Mouse (Mus musculus): ENCODE results near the gene Dst. TPM values are rescaled to one million over a fixed set of nuclear protein-coding genes. Genes with fewer than 3 reads are reported as not detected.

The Dst gene
- total and polyA plus RNA-seq, 2 experiments from 2014 or later = 31.7 to 155 TPM

DNA sequence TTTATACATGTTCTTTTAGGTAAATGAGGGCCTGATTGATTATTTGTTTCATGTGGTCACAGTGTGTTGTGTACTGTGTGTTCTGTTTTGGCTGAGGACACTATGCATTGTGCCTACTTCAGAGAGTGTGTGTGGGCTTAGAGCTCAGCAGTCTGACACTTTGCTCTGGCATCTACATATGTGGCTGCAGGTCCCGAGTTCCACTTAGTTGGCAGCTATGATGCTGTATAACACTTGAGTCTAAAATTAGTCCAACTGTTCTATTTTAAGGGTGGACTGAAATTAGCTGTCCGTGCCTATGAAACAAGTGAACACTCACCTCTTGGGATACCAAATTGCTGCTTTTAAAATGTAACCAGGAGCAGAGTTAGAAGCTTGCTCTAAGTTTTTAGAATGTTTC lies 113.5 kb downstream of the Dst start:
- 64% methylated on average over 2 of the region's 2 CpGs for WGBS
- Histone ChIP-seq H3K9ac (replicated peaks; ENCODE audit: low read length, poor library complexity, severe bottlenecking) (no peak overlapping the region), H3K9me3 (ENCODE audit: low read length) (no peaks in the 10 kb centered on the region), H3K27ac (ENCODE audit: low read depth, low read length) (no peak overlapping the region), H3K4me1 (ENCODE audit: insufficient read depth, low read length) (no peaks in the 10 kb centered on the region), H3K4me3 (ENCODE audit: low read depth, low read length) (no peak overlapping the region), H3K27me3 (ENCODE audit: insufficient read depth, low read length) (no peaks in the 10 kb centered on the region), H3K4me2 (ENCODE audit: low read depth, low read length, poor library complexity, severe bottlenecking) (no peak overlapping the region), H3K36me3 (ENCODE audit: insufficient read depth, low read length) (no peaks in the 10 kb centered on the region)
- no peak for ATAC-seq (ENCODE audit: low FRiP score)
- no peak for TF ChIP-seq CTCF (IDR thresholded peaks at IDR 0.05)
- no peak for DNase-seq (ENCODE audit: low spot score)

DNA sequence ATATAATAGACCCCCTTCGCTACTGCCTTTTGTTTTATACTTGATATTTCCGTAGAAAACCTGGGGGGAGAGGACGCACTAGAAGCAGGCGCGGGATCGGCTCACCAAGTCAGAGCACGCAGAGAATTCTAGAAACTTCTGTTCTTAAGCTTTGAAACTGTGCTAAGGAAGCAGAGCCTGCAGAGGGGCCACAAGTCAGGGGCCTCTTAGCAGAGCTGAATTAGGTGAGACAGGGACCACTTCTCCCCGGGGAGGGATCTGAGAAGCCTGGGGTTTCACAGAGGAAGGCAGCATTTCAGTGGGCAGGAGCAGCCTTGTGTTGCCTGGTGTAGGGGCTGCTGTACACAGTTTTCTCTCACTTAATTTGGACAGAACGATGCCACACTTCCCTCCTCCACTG lies 115.1 kb downstream of the Dst start:
- WGBS = 64% methylated on average over 9 of the region's 9 CpGs
- Histone ChIP-seq H3K9ac (replicated peaks; ENCODE audit: low read length, poor library complexity, severe bottlenecking) (no peak overlapping the region), H3K36me3 (ENCODE audit: insufficient read depth, low read length) (no peaks in the 10 kb centered on the region), H3K27me3 (ENCODE audit: insufficient read depth, low read length) (no peaks in the 10 kb centered on the region), H3K27ac (ENCODE audit: low read depth, low read length) (no peak overlapping the region), H3K4me2 (ENCODE audit: low read depth, low read length, poor library complexity, severe bottlenecking) (no peak overlapping the region), H3K9me3 (ENCODE audit: low read length) (no peaks in the 10 kb centered on the region), H3K4me1 (ENCODE audit: insufficient read depth, low read length) (no peaks in the 10 kb centered on the region), H3K4me3 (ENCODE audit: low read depth, low read length) (no peak overlapping the region)
- no peak for TF ChIP-seq CTCF (IDR thresholded peaks at IDR 0.05)
- DNase-seq (ENCODE audit: low spot score) (no peak), ATAC-seq (ENCODE audit: low FRiP score) (no peak)

DNA sequence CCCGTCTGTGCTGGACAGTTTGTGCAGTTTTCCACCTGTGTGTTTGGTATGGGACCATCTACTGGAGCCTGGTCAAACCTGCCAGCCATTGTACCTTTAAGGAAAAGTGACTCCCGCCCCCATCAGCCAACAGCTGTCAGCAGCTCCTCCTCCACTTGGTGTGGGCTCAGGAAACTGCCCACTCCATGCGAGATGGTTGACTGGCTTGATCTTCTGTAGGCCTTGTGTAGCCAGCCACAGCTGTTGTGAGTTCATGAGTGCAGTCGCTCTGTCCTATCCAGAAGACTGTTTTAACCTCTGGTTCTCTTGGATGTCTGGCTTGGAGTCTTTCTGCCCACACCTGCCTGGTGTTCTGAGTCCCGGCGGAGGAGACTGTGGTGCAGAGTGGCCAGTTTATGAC lies 117.9 kb downstream of the Dst start:
- whole genome bisulfite sequencing = 90% methylated on average over 6 of the region's 6 CpGs
- TF ChIP-seq CTCF (IDR thresholded peaks at IDR 0.05) = no peak
- no peak overlapping the region for H3K4me2 ChIP-seq (ENCODE audit: low read depth, low read length, poor library complexity, severe bottlenecking)
- H3K4me3 ChIP-seq (ENCODE audit: low read depth, low read length) = no peak overlapping the region
- H3K9ac ChIP-seq (replicated peaks; ENCODE audit: low read length, poor library complexity, severe bottlenecking) = no peak overlapping the region
- H3K27me3 ChIP-seq (ENCODE audit: insufficient read depth, low read length) = no peaks in the 10 kb centered on the region
- no peak overlapping the region for H3K27ac ChIP-seq (ENCODE audit: low read depth, low read length)
- H3K9me3 ChIP-seq (ENCODE audit: low read length) = no peaks in the 10 kb centered on the region
- DNase-seq (ENCODE audit: low spot score) = no peak
- H3K4me1 ChIP-seq (ENCODE audit: insufficient read depth, low read length) = no peaks in the 10 kb centered on the region
- no peak for ATAC-seq (ENCODE audit: low FRiP score)
- H3K36me3 ChIP-seq (ENCODE audit: insufficient read depth, low read length) = no peaks in the 10 kb centered on the region

DNA sequence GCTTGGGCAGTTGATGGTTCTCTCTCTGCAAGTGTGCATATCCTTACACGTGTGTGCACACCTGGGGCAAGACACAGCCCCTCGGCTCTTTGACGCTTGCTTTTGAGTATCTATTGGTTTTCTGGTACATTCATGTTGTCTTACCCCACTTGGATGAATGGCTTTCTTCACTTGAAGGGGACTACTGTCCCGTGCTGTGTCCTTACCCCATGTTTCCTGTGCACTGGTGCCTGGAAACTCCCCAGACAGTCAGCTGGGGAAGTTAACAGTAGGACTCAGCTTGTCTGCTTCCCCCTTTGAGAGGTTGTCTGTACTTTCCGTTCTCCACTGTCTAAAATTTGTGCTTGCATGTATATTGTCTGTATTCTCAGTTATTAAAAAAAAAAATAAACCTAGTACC lies 120.7 kb downstream of the Dst start:
- DNase-seq (ENCODE audit: low spot score) (no peak), ATAC-seq (ENCODE audit: low FRiP score) (no peak)
- Histone ChIP-seq H3K9ac (replicated peaks; ENCODE audit: low read length, poor library complexity, severe bottlenecking) (no peak overlapping the region), H3K27ac (ENCODE audit: low read depth, low read length) (no peak overlapping the region), H3K36me3 (ENCODE audit: insufficient read depth, low read length) (no peaks in the 10 kb centered on the region), H3K4me2 (ENCODE audit: low read depth, low read length, poor library complexity, severe bottlenecking) (no peak overlapping the region), H3K4me3 (ENCODE audit: low read depth, low read length) (no peak overlapping the region), H3K9me3 (ENCODE audit: low read length) (no peaks in the 10 kb centered on the region), H3K27me3 (ENCODE audit: insufficient read depth, low read length) (no peaks in the 10 kb centered on the region), H3K4me1 (ENCODE audit: insufficient read depth, low read length) (no peaks in the 10 kb centered on the region)
- WGBS = 84% methylated on average over 5 of the region's 5 CpGs
- no peak for TF ChIP-seq CTCF (IDR thresholded peaks at IDR 0.05)

DNA sequence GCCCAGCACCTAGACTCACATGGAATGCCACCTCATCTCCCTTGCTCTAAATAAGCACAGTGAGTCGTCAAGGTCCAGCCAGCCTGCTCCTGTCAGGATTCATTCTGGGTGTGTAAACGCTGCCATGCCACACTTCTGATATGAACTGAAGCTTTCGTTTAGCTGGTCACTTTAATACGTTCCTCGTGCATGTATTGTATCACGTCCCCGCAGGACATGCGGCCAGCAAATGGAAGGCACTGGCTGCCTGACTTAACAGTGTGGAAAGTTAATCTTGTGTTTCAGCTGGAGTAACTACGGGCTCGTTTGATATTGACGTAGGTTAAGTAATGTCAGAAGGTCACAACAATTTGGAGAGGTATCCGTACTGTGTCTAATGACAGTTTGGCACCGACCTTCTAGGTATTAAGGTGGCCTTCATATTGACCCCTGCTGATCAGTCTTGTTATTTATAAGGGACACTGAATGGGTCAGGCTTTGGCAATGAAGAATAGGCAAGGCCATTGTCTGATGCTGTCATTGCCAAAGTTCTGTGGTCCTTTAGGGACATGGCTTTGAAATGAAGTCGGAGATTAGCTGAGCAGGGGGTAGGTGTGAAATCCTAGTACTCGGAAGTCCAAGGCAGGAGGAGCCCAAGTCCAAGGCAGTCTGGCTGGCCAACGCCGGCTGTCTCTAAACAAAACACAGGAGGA lies 122.5 kb downstream of the Dst start:
- DNase-seq (ENCODE audit: low spot score) (no peak), ATAC-seq (ENCODE audit: low FRiP score) (no peak)
- H3K9me3 ChIP-seq (ENCODE audit: low read length) = no peaks in the 10 kb centered on the region
- H3K4me1 ChIP-seq (ENCODE audit: insufficient read depth, low read length) = no peaks in the 10 kb centered on the region
- H3K27ac ChIP-seq (ENCODE audit: low read depth, low read length) = no peak overlapping the region
- no peaks in the 10 kb centered on the region for H3K36me3 ChIP-seq (ENCODE audit: insufficient read depth, low read length)
- H3K27me3 ChIP-seq (ENCODE audit: insufficient read depth, low read length) = no peaks in the 10 kb centered on the region
- no peak overlapping the region for H3K9ac ChIP-seq (replicated peaks; ENCODE audit: low read length, poor library complexity, severe bottlenecking)
- WGBS = 80% methylated on average over 17 of the region's 17 CpGs
- no peak overlapping the region for H3K4me2 ChIP-seq (ENCODE audit: low read depth, low read length, poor library complexity, severe bottlenecking)
- no peak for TF ChIP-seq CTCF (IDR thresholded peaks at IDR 0.05)
- no peak overlapping the region for H3K4me3 ChIP-seq (ENCODE audit: low read depth, low read length)

DNA sequence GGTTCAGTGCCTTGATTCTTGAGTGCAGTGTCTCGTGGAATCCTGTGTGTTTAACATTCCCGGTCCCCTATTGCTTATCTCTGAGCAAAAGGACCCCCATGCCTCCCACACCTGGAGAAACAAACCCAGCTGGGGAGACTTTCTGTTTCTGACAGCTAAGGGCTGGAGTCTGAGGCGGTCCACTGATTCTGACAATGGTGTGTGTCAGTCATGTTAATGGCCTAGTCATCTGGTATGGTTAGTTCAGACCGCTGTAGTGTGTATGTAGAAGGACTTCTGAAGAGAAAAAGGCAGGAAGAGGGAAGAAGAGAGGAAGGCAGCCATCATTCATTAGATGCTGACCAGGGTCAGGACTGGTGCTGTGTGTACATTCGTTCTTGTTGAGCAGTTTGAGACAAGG lies 125.0 kb downstream of the Dst start:
- Histone ChIP-seq H3K27me3 (ENCODE audit: insufficient read depth, low read length) (no peaks in the 10 kb centered on the region), H3K4me1 (ENCODE audit: insufficient read depth, low read length) (no peaks in the 10 kb centered on the region), H3K4me3 (ENCODE audit: low read depth, low read length) (no peak overlapping the region), H3K4me2 (ENCODE audit: low read depth, low read length, poor library complexity, severe bottlenecking) (no peak overlapping the region), H3K36me3 (ENCODE audit: insufficient read depth, low read length) (no peaks in the 10 kb centered on the region), H3K9ac (replicated peaks; ENCODE audit: low read length, poor library complexity, severe bottlenecking) (no peak overlapping the region), H3K27ac (ENCODE audit: low read depth, low read length) (no peak overlapping the region), H3K9me3 (ENCODE audit: low read length) (no peaks in the 10 kb centered on the region)
- TF ChIP-seq CTCF (IDR thresholded peaks at IDR 0.05) = no peak
- no peak for DNase-seq (ENCODE audit: low spot score)
- ATAC-seq (ENCODE audit: low FRiP score) = no peak
- WGBS = 75% methylated on average over 5 of the region's 5 CpGs

All from midbrain, postnatal 0 days (tissue).